Mouse (Mus musculus) right cerebral cortex, adult 18-20 months (tissue): ENCODE measurements around the gene Gng3.

ENCODE experiments used
- DNase-seq: peaks from one replicate; pipeline ENCODE4 v3.0.0; 2022; ENCODE audit warnings: mixed read lengths

Gng3 gene

GRCm38 (mm10) chr19:8803879-8804660 lies 34.9 kb downstream of the Gng3 start:
- no peak for DNase-seq

DNA sequence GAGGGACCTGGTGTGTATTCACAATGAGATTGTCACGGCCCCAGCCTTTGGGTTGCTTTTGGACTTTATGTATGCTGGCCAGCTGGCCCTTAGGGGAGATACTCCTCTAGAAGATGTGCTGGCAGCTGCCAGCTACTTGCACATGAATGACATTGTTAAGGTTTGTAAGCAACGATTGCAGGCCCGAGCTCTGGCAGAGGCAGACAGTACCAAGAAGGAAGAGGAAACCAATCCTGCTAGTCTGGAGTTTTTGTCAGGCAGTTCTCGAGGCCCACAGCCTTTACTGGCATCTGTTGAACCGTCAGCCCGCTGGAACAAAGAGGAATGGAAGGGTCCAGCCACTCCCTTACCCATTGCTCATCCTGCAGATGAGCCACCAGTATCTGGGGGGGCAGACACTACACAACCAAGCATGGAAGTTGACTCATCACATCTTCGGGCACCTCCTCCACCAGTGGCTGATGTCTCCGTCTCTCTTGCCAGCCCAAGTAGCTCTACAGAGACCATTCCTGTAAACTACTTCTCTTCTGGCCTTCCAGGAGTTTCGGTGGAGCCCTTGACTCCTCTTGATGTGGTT lies 35.7 kb downstream of the Gng3 start:
- DNase-seq = no peak

DNA sequence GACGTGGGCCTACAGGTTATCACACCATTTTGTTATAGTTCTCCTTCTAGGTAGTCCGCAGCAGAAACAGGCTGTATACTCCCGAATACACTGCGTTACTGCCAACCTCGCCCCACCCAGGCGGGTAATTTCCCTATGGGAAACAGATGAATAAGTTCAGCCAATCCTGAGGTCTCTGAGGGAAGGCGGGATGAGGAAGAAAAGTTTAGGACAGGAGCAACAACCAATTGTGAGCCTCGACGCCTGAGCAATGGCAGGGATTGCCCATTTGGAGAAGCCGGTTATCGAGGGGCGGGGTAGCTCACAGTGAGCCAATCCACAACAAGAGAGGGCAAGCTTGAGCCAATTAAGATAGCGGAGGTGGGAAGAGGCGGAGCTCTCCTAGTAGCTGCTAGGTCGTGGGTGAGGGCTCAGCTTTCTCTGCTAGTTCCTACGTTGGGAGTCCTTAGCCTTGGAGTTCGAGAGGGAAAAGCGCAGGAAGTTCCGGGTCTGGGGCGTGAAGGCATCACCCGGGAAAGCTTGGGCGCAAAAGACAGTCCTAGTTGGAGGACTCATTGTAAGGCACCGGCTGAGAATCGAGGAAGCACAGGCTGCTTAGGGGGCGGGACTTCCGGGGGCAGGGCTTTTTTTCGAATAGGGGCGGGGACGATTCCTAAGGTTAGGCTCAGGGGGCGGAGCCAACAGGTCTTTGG lies 36.7 kb downstream of the Gng3 start, which contains the start of gene Zbtb3:
Gene Zbtb3 (plus strand): TSS at position 426 of the 692 bp plus-strand sequence.
- DNase-seq = peak; percentile 98

- no peak for DNase-seq
Observed at GRCm38 (mm10) chr19:8798947-8799315, 40.1 kb downstream of the Gng3 start.

GRCm38 (mm10) chr19:8798264-8798946 lies 40.6 kb downstream of the Gng3 start, which contains the start of gene Polr2g:
Gene Polr2g, minus strand, starts transcription at chr19:8798577.
- DNase-seq = peak; percentile 93

GRCm38 (mm10) chr19:8790171-8790570 lies 48.8 kb downstream of the Gng3 start:
- DNase-seq = peak; percentile 33

GRCm38 (mm10) chr19:8789171-8789570 lies 49.8 kb downstream of the Gng3 start:
- DNase-seq = peak; percentile 19

GRCm38 (mm10) chr19:8788521-8788920 lies 50.5 kb downstream of the Gng3 start:
- no peak for DNase-seq
